Mouse (Mus musculus): ENCODE data around the gene Tbpl1.

Gene Tbpl1

GRCm38 (mm10) chr10:22710173-22710777 is 21.5 kb downstream of the Tbpl1 start:
- no peak for DNase-seq (ENCODE audit: low spot score in 2 of 2)

- DNase-seq (ENCODE audit: low spot score in 2 of 2) = no peak
These were observed 23.4 kb downstream of the Tbpl1 start for GRCm38 (mm10) chr10:22708190-22708843.

- DNase-seq (ENCODE audit: low spot score in 2 of 2) = no peak
These were observed 27.9 kb downstream of the Tbpl1 start for GRCm38 (mm10) chr10:22703844-22704243.

GRCm38 (mm10) chr10:22701485-22702315 is 30.0 kb downstream of the Tbpl1 start:
- no peak for DNase-seq (ENCODE audit: low spot score in 2 of 2)

- DNase-seq (ENCODE audit: low spot score in 2 of 2) = no peak
These were observed 31.0 kb downstream of the Tbpl1 start for GRCm38 (mm10) chr10:22700773-22701172.

GRCm38 (mm10) chr10:22699487-22700335 is 32.0 kb downstream of the Tbpl1 start:
- no peak for DNase-seq (ENCODE audit: low spot score in 2 of 2)

GRCm38 (mm10) chr10:22698158-22698953 is 33.4 kb downstream of the Tbpl1 start:
- no peak for DNase-seq (ENCODE audit: low spot score in 2 of 2)

- no peak for DNase-seq (ENCODE audit: low spot score in 2 of 2)
These were observed 34.9 kb downstream of the Tbpl1 start for GRCm38 (mm10) chr10:22696864-22697263.

GRCm38 (mm10) chr10:22696236-22696635 is 35.5 kb downstream of the Tbpl1 start:
- no peak for DNase-seq (ENCODE audit: low spot score in 2 of 2)

GRCm38 (mm10) chr10:22675848-22676630 is 55.7 kb downstream of the Tbpl1 start:
- DNase-seq (ENCODE audit: low spot score in 2 of 2) = no peak

GRCm38 (mm10) chr10:22674176-22674575 is 57.6 kb downstream of the Tbpl1 start:
- DNase-seq (ENCODE audit: low spot score in 2 of 2) = no peak

- no peak for DNase-seq (ENCODE audit: low spot score in 2 of 2)
These were observed 63.2 kb downstream of the Tbpl1 start for GRCm38 (mm10) chr10:22668509-22668908.

- no peak for DNase-seq (ENCODE audit: low spot score in 2 of 2)
These were observed 71.3 kb downstream of the Tbpl1 start for GRCm38 (mm10) chr10:22660286-22661000.

- DNase-seq (ENCODE audit: low spot score in 2 of 2) = no peak
These were observed 72.4 kb downstream of the Tbpl1 start for GRCm38 (mm10) chr10:22659386-22659725.

GRCm38 (mm10) chr10:22658534-22659385 is 73.0 kb downstream of the Tbpl1 start:
- no peak for DNase-seq (ENCODE audit: low spot score in 2 of 2)
